Mouse (Mus musculus) adrenal gland, postnatal 10 days (tissue): ENCODE data around the gene Zfp61. TPM values are rescaled to one million over a fixed set of nuclear protein-coding genes. Genes with fewer than 3 reads are reported as not detected.

Source experiments
- DNase-seq: peaks from one replicate; pipeline ENCODE4 v3.0.0; 2021; ENCODE audit warnings: mixed read lengths
- microRNA-seq: library from miRNA; unstranded; fragments of <30 nt; microRNA quantifications from one replicate; pipeline ENCODE4 v1.2.0, GENCODE M21; 2021
- total RNA-seq, 2 experiments: library from RNA; stranded (reverse); gene quantifications; 2 replicates each; pipeline ENCODE4 v1.2.3; 2021

Gene Zfp61
- total RNA-seq, 2 experiments from 2014 or later, result 5.8 to 12.1 TPM

DNA sequence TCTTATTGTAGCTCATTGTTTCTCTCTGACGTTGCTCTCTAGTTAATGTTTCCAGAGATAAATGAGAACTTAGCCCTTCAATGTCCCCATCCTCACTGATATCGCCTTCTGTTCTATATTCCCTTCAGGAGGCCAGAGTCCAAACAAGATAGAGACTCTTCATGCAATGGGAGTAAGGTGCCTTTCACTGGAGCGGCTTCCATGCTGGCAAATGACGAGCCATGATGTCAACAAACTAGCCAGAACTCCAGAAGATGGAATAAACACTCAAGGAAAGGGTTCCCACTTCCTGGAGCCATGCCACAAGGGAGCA lies 41.1 kb downstream of the Zfp61 start:
- DNase-seq, result no peak

DNA sequence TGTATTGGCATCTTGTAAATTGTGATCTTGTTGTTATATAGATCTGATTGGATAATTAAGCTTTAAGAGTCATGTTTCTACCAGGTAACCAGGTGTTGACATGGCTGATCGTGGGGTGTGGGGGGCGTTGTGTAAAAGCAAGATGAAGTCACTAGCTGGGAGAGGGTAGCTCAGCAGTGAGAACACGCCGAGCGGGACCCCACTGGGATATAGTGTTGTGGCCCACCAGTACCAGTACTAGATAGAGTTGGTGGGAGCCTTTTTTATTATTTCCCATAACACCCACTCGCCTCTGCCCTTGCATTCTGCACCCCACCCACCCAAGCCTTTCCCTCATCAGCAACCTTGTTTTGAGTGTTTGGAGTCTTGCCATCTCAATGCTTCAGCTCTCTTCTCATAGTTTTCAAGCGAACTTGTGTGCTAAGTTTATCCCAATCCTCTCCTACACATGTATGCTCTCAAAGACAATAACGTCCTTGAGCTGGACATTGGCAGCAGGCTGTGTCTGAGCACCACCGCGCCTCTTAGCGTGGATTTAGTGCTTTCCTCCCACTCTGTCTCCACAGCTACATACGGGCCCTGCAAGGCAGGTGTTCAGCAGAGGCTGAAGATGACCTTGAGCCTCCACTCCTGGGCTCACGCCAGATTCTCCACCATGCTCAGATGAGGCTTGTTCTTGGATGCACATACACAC lies 41.6 kb downstream of the Zfp61 start:
- no peak for DNase-seq

DNA sequence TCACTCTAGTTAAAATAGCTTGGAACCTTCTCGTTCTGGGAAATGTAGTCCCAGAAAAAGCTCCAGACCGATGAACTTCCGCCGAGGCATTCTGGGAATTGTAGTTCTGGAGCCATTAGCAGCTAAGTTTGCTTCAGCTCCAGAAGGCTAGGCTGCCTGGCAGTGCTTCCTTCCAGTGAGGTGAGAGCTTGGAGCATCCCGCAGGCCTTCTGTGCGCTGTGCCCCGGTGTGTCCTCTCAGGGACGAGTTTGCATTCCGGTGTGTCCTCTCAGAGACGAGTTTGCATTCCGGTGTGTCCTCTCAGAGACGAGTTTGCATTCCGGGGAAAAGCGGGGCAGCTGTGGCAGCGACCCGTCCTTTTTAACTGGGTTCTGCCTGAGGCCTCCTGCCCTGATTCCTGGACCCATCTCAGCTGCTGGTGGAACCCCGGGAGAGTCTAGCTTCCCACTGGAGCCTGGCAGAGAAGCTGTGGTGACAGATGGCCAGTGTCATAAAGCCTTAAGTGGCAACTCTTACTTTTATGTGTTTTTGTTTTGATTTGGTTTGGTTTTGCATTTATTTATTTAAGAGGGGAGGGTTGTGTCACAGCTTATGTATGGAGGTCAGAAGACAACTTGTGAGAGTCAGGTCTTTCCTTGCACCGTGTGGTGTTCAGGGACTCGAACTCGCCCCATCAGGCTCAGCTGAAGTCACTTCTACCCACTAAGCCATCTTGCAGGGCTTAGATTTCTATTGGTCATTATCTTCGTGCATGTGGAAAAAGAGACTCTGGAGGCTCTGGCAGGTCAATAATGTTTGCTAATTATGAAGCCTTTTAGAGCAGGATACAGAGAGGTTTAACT lies 46.2 kb downstream of the Zfp61 start, which contains the start of gene Zfp108:
Gene Zfp108, plus strand, starts transcription at position 162 of the 842 bp plus-strand sequence.
- peak; percentile 84 for DNase-seq

DNA sequence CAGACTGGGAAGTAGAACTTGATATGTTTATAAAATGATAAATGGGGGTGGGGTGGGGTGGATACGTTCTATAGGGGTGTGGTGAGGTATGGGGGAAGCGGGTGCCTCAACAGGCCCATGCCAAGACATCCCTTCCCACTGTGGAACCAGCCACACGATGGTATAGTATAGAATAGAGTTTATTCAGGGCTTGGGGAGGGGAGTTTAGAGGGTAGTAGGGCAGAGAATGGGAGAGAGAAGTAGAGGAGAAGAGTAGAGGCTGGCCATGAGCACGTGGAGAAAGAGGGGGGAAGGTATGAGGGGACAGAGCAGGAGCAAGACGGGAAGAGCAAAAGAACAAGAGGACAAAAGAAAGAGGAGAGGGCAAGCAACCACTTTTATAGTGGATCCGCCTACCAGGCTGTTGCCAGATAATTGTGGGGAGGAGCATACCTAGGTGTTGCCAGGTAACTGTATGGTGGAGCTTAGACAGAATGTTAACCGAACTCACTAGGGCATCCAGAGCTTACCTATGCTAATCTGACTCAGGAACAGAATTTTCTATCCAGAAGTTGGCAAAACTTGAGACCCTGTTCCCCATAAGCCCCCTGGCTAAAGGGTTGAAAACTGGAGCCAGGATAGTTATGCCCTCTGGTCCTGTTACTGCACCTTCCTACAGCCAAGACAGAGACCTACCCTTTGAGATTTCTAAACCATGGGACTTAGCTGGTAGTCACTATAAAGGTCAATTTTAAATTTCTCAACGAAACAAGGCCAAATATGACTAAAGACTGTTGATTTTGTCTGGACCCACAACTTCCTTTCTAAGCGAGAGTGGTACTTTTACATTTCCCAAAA lies 47.0 kb downstream of the Zfp61 start:
- DNase-seq, result no peak

Small RNA genes within 50 kb of the gene (microRNA-seq; reads per million reads assigned to microRNA genes)
- gene Gm27592, result not detected

Other genes with a start within 250 kb of the Zfp61 start
- not detected for gene Vmn1r183, start 248.0 kb downstream of the Zfp61 start, total RNA-seq
- 10 to 100 TPM; 15.2 to 17.3 TPM for gene Zfp180, start 219.3 kb downstream of the Zfp61 start, total RNA-seq
- gene Zfp112, start 188.9 kb downstream of the Zfp61 start, total RNA-seq, result 1 to 10 TPM; 2.3 to 4.8 TPM
- 1 to 10 TPM; 7.2 to 9.9 TPM for gene Zfp235, start 167.1 kb downstream of the Zfp61 start, total RNA-seq
- gene Zfp114, start 126.2 kb downstream of the Zfp61 start, total RNA-seq, result under 1 TPM; 0.61 to 0.69 TPM
- gene Zfp111, start 89.8 kb downstream of the Zfp61 start, total RNA-seq, result 10 to 100 TPM in 1 of 2 experiments, 1 to 10 TPM in 1; 9.1 to 11.1 TPM
- gene Zfp109, start 63.7 kb downstream of the Zfp61 start, total RNA-seq, result 1 to 10 TPM; 2.5 to 2.8 TPM
- 1 to 10 TPM; 2.0 to 3.5 TPM for gene Zfp108, start 46.4 kb downstream of the Zfp61 start, total RNA-seq
- gene Zfp93, start 30.8 kb downstream of the Zfp61 start, total RNA-seq, result 1 to 10 TPM; 4.1 to 4.8 TPM
- 1 to 10 TPM; 2.7 to 6.4 TPM for gene Zfp94, start 15.4 kb upstream of the Zfp61 start, total RNA-seq
- gene Tescl, start 32.7 kb upstream of the Zfp61 start, total RNA-seq, result under 1 TPM; 0.36 to 0.42 TPM
- not detected for gene Lypd5, start 48.0 kb upstream of the Zfp61 start, total RNA-seq
- gene Kcnn4, start 69.0 kb upstream of the Zfp61 start, total RNA-seq, result 1 to 10 TPM; 4.2 to 5.4 TPM
- 10 to 100 TPM; 19.5 to 24.1 TPM for gene Smg9, start 98.4 kb upstream of the Zfp61 start, total RNA-seq
- gene Irgc1, start 151.1 kb upstream of the Zfp61 start, total RNA-seq, result under 1 TPM in 1 of 2 experiments, not detected in 1; 0.27 TPM
- gene Plaur, start 161.3 kb upstream of the Zfp61 start, total RNA-seq, result 1 to 10 TPM; 6.7 to 9.4 TPM
- gene Cadm4, start 180.8 kb upstream of the Zfp61 start, total RNA-seq, result 1 to 10 TPM; 6.4 to 8.6 TPM
- gene Zfp428, start 205.8 kb upstream of the Zfp61 start, total RNA-seq, result 1 to 10 TPM; 6.0 to 9.1 TPM
- gene AC161166.1, start 211.2 kb upstream of the Zfp61 start, total RNA-seq, result not detected
- 10 to 100 TPM; 17.6 to 23.3 TPM for gene Irgq, start 229.5 kb upstream of the Zfp61 start, total RNA-seq
- not detected for gene Pinlyp, start 244.9 kb upstream of the Zfp61 start, total RNA-seq
- 10 to 100 TPM; 37.4 to 48.6 TPM for gene Xrcc1, start 245.1 kb upstream of the Zfp61 start, total RNA-seq